Mouse (Mus musculus) lung, adult 2 months (tissue): ENCODE data around the gene Tmed1.

ENCODE experiments used
- CTCF ChIP-seq: fragments of 200-500 bp; IDR thresholded peaks from 2 replicates; pipeline ENCODE4 v1.5.1; 2011; ENCODE audit warnings: mild to moderate bottlenecking, low read length, control low read depth; ENCODE audit not compliant: insufficient read depth
- POLR2A ChIP-seq: fragments of 200-500 bp; IDR thresholded peaks from 2 replicates; pipeline ENCODE4 v1.6.1; 2011; ENCODE audit warnings: low read depth, mild to moderate bottlenecking, control low read depth, low read length, borderline replicate concordance; ENCODE audit errors: extremely low read depth

DNA sequence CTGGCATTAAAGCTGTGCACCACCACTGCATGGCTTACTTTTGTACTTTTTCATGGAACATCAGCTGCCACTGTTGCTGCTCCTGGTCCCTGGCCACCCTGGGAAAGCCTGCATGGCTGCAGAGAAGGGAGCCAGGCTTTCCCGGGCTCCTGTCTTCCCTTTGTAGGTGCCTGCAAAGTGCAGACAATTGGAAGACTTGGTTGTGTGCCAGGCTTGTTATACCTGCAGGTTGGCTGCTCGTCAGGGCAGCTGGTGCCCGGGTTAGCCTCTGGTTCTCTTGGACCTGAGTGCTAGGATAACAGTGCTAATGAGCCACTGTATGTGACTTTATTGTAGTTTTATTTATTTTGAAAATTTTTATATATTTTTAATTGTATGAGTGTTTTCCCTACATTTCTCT is 51.2 kb downstream of the Tmed1 start:
- TF ChIP-seq POLR2A (no peak), CTCF (no peak)
